Mouse (Mus musculus) heart, adult 2 months (tissue): ENCODE data around the gene Romo1.

Experiments used
- CTCF ChIP-seq: fragments of 200-600 bp; IDR thresholded peaks from 2 replicates; pipeline ENCODE4 v1.8.1; 2022; ENCODE audit warnings: antibody characterized with exemption, mild to moderate bottlenecking, moderate library complexity
- EP300 ChIP-seq: fragments of 200-500 bp; IDR thresholded peaks from 2 replicates; pipeline ENCODE4 v1.6.1; 2011; ENCODE audit warnings: low read depth, low read length, control low read depth; ENCODE audit not compliant: insufficient read depth
- POLR2A ChIP-seq: fragments of 200-500 bp; IDR thresholded peaks from 2 replicates; pipeline ENCODE4 v1.6.1; 2011; ENCODE audit warnings: mild to moderate bottlenecking, low read depth, low read length, control low read depth; ENCODE audit not compliant: insufficient read depth

DNA sequence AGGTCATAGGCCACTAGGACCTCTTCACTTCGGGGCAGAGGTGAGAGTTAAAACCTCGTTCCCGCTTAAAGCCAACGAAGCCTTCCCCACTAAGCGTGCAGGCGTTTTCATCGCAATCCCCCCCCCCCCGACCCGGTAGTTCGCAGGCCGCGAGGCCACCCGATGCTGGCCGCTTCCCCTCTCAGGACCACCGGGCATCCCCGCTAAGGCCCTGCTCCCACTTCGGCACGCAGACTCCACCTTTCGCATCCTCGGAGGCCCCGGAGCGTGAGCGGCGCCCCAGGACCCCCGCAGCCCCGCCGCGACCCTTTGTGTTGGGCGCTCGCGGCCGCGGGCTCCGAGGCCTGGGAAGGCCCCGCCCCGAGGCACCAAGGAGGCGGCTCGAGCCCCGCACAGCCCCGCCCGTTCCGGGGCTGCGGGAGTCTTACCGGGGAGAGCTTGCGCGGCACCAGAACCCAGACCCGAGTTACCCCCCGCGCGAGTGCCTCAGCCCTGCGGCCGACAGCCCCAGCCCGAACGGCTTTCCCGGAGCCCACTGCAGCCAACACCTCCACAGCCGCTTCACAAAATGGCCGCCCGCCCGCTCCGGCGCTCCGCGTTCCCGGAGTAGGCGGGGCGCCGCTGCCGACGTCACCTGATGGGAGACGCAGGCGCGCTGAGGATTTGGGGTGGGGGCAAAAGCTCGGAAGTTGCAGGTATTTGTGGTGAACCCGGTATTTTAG is 32.3 kb upstream of the Romo1 start, which contains the start of the genes Cpne1 and Rbm12:
- TF ChIP-seq CTCF = no peak
- peak; percentile 84 for TF ChIP-seq POLR2A
- TF ChIP-seq EP300 = 0 out of 2 replicates have a peak, but pooled peaks have one; percentile 21
